Mouse (Mus musculus): Measurements from ENCODE around the gene Apmap. TPM values are rescaled to one million over a fixed set of nuclear protein-coding genes. Genes with fewer than 3 reads are reported as not detected.
"Not testable (repeated sequence)": the region's sequence is repeated elsewhere in the genome, so short reads cannot be mapped to it uniquely, and the experiment has no call there.

Gene Apmap
- polyA plus RNA-seq, 1 experiment from 2014 or later, result 26.6 TPM

GRCm38 (mm10) chr2:150569847-150570590 lies 38.3 kb downstream of the Apmap start, which contains the start of gene Cst7:
Cst7 (plus strand) TSS chr2:150570415.
- H3K27me3 ChIP-seq (ENCODE audit: control insufficient read depth, insufficient read depth, low read length), result no peaks in the 10 kb centered on the region
- no peak within 1 kb of the TSS for H3K4me2 ChIP-seq (ENCODE audit: low read depth, low read length)
- H3K9ac ChIP-seq (ENCODE audit: low read length), result no peak within 1 kb of the TSS
- no peak within 1 kb of the TSS for H3K4me3 ChIP-seq (ENCODE audit: low read length)
- no peaks in the 10 kb centered on the region for H3K36me3 ChIP-seq (ENCODE audit: control insufficient read depth, insufficient read depth)
- H3K27ac ChIP-seq (ENCODE audit: low read length), result no peak within 1 kb of the TSS
- 51% methylated on average over 11 of the region's 11 CpGs for WGBS
- H3K4me1 ChIP-seq (ENCODE audit: control insufficient read depth, insufficient read depth, low read length), result no peaks in the 10 kb centered on the region
- no peaks in the 10 kb centered on the region for H3K9me3 ChIP-seq (replicated peaks; ENCODE audit: control insufficient read depth, low read length)
- ATAC-seq (replicated peaks; ENCODE audit: extremely low read depth, insufficient read depth, low FRiP score), result 0 out of 2 replicates have a peak, but pooled peaks have one; percentile 34

- no peaks in the 10 kb centered on the region for H3K36me3 ChIP-seq (ENCODE audit: control insufficient read depth, insufficient read depth)
- H3K27ac ChIP-seq (ENCODE audit: low read length), result no peak overlapping the region
- no peak overlapping the region for H3K9ac ChIP-seq (ENCODE audit: low read length)
- H3K27me3 ChIP-seq (ENCODE audit: control insufficient read depth, insufficient read depth, low read length), result no peaks in the 10 kb centered on the region
- no peaks in the 10 kb centered on the region for H3K9me3 ChIP-seq (replicated peaks; ENCODE audit: control insufficient read depth, low read length)
- H3K4me1 ChIP-seq (ENCODE audit: control insufficient read depth, insufficient read depth, low read length), result no peaks in the 10 kb centered on the region
- ATAC-seq (replicated peaks; ENCODE audit: extremely low read depth, insufficient read depth, low FRiP score), result no peak
- no peak overlapping the region for H3K4me2 ChIP-seq (ENCODE audit: low read depth, low read length)
- 37% methylated on average over 2 of the region's 2 CpGs for WGBS
- H3K4me3 ChIP-seq (ENCODE audit: low read length), result no peak overlapping the region
Observed at GRCm38 (mm10) chr2:150567051-150567450, 41.3 kb downstream of the Apmap start.

- Histone ChIP-seq H3K9me3 (replicated peaks; ENCODE audit: control insufficient read depth, low read length) (no peaks in the 10 kb centered on the region), H3K9ac (ENCODE audit: low read length) (no peak overlapping the region), H3K36me3 (ENCODE audit: control insufficient read depth, insufficient read depth) (no peaks in the 10 kb centered on the region), H3K4me2 (ENCODE audit: low read depth, low read length) (no peak overlapping the region), H3K4me3 (ENCODE audit: low read length) (no peak overlapping the region), H3K4me1 (ENCODE audit: control insufficient read depth, insufficient read depth, low read length) (no peaks in the 10 kb centered on the region), H3K27ac (ENCODE audit: low read length) (no peak overlapping the region), H3K27me3 (ENCODE audit: control insufficient read depth, insufficient read depth, low read length) (no peaks in the 10 kb centered on the region)
- ATAC-seq (replicated peaks; ENCODE audit: extremely low read depth, insufficient read depth, low FRiP score), result no peak
- 44% methylated on average over 3 of the region's 3 CpGs for WGBS
Observed at GRCm38 (mm10) chr2:150558568-150558967, 49.8 kb downstream of the Apmap start.

GRCm38 (mm10) chr2:150549576-150549975 lies 58.8 kb downstream of the Apmap start:
- not testable (repeated sequence) for H3K36me3 ChIP-seq (ENCODE audit: control insufficient read depth, insufficient read depth); H3K9ac ChIP-seq (ENCODE audit: low read length); ATAC-seq (replicated peaks; ENCODE audit: extremely low read depth, insufficient read depth, low FRiP score); H3K4me1 ChIP-seq (ENCODE audit: control insufficient read depth, insufficient read depth, low read length); H3K4me2 ChIP-seq (ENCODE audit: low read depth, low read length); H3K27me3 ChIP-seq (ENCODE audit: control insufficient read depth, insufficient read depth, low read length); H3K27ac ChIP-seq (ENCODE audit: low read length); H3K4me3 ChIP-seq (ENCODE audit: low read length); H3K9me3 ChIP-seq (replicated peaks; ENCODE audit: control insufficient read depth, low read length)
- 69% methylated on average over 10 of the region's 10 CpGs for WGBS

Other genes starting within 250 kb of the Apmap start
- 3.9 and 4.9 TPM in 2 replicates for gene 3300002I08Rik, start 245.8 kb downstream of the Apmap start, polyA plus RNA-seq (2015; fragmentation: Nextera tagmentation; extraction: Ambion mirVana)
- 4.4 and 4.5 TPM in 2 replicates for gene Zfp442, start 157.1 kb downstream of the Apmap start, polyA plus RNA-seq (2015; fragmentation: Nextera tagmentation; extraction: Ambion mirVana)
- gene Zfp345, start 123.5 kb downstream of the Apmap start, polyA plus RNA-seq (2015; fragmentation: Nextera tagmentation; extraction: Ambion mirVana), result 0.09 TPM in 2 replicates
- 1.1 and 2.1 TPM in 2 replicates for gene Cst7, start 38.2 kb downstream of the Apmap start, polyA plus RNA-seq (2015; fragmentation: Nextera tagmentation; extraction: Ambion mirVana)
- gene Acss1, start 59.9 kb upstream of the Apmap start, polyA plus RNA-seq (2015; fragmentation: Nextera tagmentation; extraction: Ambion mirVana), result 14.1 and 15.4 TPM in 2 replicates
- gene Vsx1, start 80.8 kb upstream of the Apmap start, polyA plus RNA-seq (2015; fragmentation: Nextera tagmentation; extraction: Ambion mirVana), result not detected in 2 replicates
- 24.0 and 24.3 TPM in 2 replicates for gene Entpd6, start 140.5 kb upstream of the Apmap start, polyA plus RNA-seq (2015; fragmentation: Nextera tagmentation; extraction: Ambion mirVana)
- 243 and 260 TPM in 2 replicates for gene Pygb, start 178.2 kb upstream of the Apmap start, polyA plus RNA-seq (2015; fragmentation: Nextera tagmentation; extraction: Ambion mirVana)